In the genomic region with DNA sequence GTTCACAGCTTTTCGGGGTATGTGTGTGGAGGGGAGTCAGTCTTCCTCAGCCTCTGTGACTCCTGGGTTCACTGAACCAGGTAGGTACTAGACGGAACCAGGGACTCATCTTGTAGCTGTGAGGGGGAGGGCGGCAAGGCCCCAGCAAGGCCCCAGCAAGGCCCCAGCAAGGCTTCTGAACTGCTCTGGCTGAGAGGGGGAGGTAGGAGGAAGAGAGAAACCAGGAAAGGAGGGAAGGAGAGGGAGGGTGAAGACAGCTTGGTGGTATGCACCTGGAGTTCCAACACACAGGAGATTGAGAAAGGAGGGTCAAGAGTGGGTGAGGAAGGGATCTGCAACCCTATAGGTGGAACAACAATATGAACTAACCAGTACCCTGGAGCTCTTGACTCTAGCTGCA, we compare ENCODE assay signal across 9 mouse cellular contexts. TPM values are rescaled to one million over a fixed set of nuclear protein-coding genes. Genes with fewer than 3 reads are reported as not detected.
DNase-seq lines count a peak whose midpoint lies in the region; ATAC-seq lines count a peak whose summit lies in the region.
"Had no signal": no experiment of that assay in that cellular context is flagged by ENCODE, and none has a peak within 500 bp of the region (broad histone marks: within the 10 kb centered on the region; RNA-seq: fewer than 3 reads in every experiment).

No protein-coding gene starts in this region.

- WGBS in kidney, embryonic 14.5 days = 56% methylated on average over 3 of the region's 3 CpGs
- WGBS in limb, embryonic 12.5 days = 86% methylated on average over 3 of the region's 3 CpGs

- peaks cover 14% of the 10 kb centered on the region; the same call in 1 of the 2 replicates for H3K36me3 ChIP-seq in kidney, embryonic 14.5 days (ENCODE audit: control insufficient read depth, insufficient read depth, low read length)
- H3K36me3 ChIP-seq in limb, embryonic 12.5 days = peaks cover 59% of the 10 kb centered on the region

- H3K4me1 ChIP-seq in kidney, embryonic 14.5 days (ENCODE audit: control insufficient read depth, insufficient read depth, low read length) = peaks cover 14% of the 10 kb centered on the region; the same call in 1 of the 2 replicates
- peaks cover 33% of the 10 kb centered on the region for H3K4me1 ChIP-seq in brown adipose tissue, adult 24 weeks (ENCODE audit: control insufficient read depth, insufficient read depth, insufficient read length, low read length)
- no peaks in the 10 kb centered on the region; the same call in 1 of the 2 replicates for H3K4me1 ChIP-seq in limb, embryonic 12.5 days (replicated peaks)
- H3K4me1 ChIP-seq: forebrain, embryonic 15.5 days had no signal

- no peaks in the 10 kb centered on the region for H3K9me3 ChIP-seq in kidney, embryonic 14.5 days (ENCODE audit: control insufficient read depth, low read length)
- H3K9me3 ChIP-seq in limb, embryonic 12.5 days = no peaks in the 10 kb centered on the region
- H3K9me3 ChIP-seq: forebrain, embryonic 15.5 days had no signal

- peak; percentile 7; the same call in 1 of the 2 replicates for ATAC-seq in kidney, embryonic 14.5 days (ENCODE audit: low FRiP score, low TSS enrichment)
- no peak for ATAC-seq in limb, embryonic 12.5 days (ENCODE audit: insufficient number of reproducible peaks, insufficient read depth, low FRiP score, low TSS enrichment, low read depth)
- ATAC-seq: forebrain, embryonic 15.5 days had no signal

- H3K9ac ChIP-seq in kidney, embryonic 14.5 days (ENCODE audit: low read depth, low read length) = peak overlapping the region; percentile 31; the same call in 1 of the 2 replicates
- no peak overlapping the region for H3K9ac ChIP-seq in limb, embryonic 12.5 days (replicated peaks)
- H3K9ac ChIP-seq: forebrain, embryonic 15.5 days had no signal

- peak overlapping the region; percentile 76 for H3K27ac ChIP-seq in kidney, embryonic 14.5 days (ENCODE audit: low read depth, low read length)
- H3K27ac ChIP-seq in brown adipose tissue, adult 24 weeks (replicated peaks; ENCODE audit: low read depth, low read length) = peak overlapping the region; percentile 77
- peak overlapping the region; percentile 45; the same call in 1 of the 2 replicates for H3K27ac ChIP-seq in limb, embryonic 12.5 days
- H3K27ac ChIP-seq: forebrain, embryonic 15.5 days had no signal

- H3K4me2 ChIP-seq in kidney, embryonic 14.5 days (replicated peaks; ENCODE audit: low read depth, low read length) = no peak overlapping the region
- no peak overlapping the region for H3K4me2 ChIP-seq in limb, embryonic 12.5 days
- H3K4me2 ChIP-seq: forebrain, embryonic 15.5 days had no signal

- H3K27me3 ChIP-seq in kidney, embryonic 14.5 days (ENCODE audit: control insufficient read depth, insufficient read depth, low read length) = no peaks in the 10 kb centered on the region
- H3K27me3 ChIP-seq in limb, embryonic 12.5 days = no peaks in the 10 kb centered on the region
- H3K27me3 ChIP-seq: forebrain, embryonic 15.5 days had no signal

- no peak overlapping the region for H3K4me3 ChIP-seq in kidney, embryonic 14.5 days (ENCODE audit: low read length)
- no peak overlapping the region for H3K4me3 ChIP-seq in brown adipose tissue, adult 24 weeks (ENCODE audit: insufficient read depth, low read depth, low read length)
- no peak overlapping the region for H3K4me3 ChIP-seq in limb, embryonic 12.5 days (replicated peaks)
- H3K4me3 ChIP-seq: forebrain, embryonic 15.5 days had no signal

- DNase-seq in kidney, postnatal 10 days = no peak
- DNase-seq in 3T3-L1 (ENCODE audit: low read depth, low spot score) = peak; percentile 51
- no peak for DNase-seq in embryo, embryonic 10.5 days (ENCODE audit: low spot score)
- DNase-seq in thymus, postnatal 0 days (ENCODE audit: low spot score) = no peak
- DNase-seq in spleen, adult 12 weeks (ENCODE audit: low spot score) = no peak

RNA-seq across cellular contexts. Expression of a gene that starts 9.3 kb away (rescaled TPM):
- 21.9 and 23.6 TPM in 2 replicates for polyA plus RNA-seq in kidney, embryonic 14.5 days (2014; fragmentation: Nextera tagmentation; extraction: Ambion mirVana)
- polyA plus RNA-seq in brown adipose tissue, adult 24 weeks (2012; ENCODE audit: insufficient read depth, insufficient read length, missing spikeins) = 77.6 and 92.5 TPM in 2 replicates
- polyA plus RNA-seq in limb, embryonic 12.5 days (2016; fragmentation: Nextera tagmentation; extraction: Ambion mirVana) = 23.1 and 26.1 TPM in 2 replicates
- 11.3 and 12.3 TPM in 2 replicates for polyA plus RNA-seq in thymus, postnatal 0 days (2015; fragmentation: Nextera tagmentation; extraction: Ambion mirVana)

RNA-seq across cellular contexts. Expression of a gene that starts 9.8 kb away (rescaled TPM):
- polyA plus RNA-seq in kidney, embryonic 14.5 days (2014; fragmentation: Nextera tagmentation; extraction: Ambion mirVana) = 78.7 and 89.0 TPM in 2 replicates
- 452 and 497 TPM in 2 replicates for polyA plus RNA-seq in brown adipose tissue, adult 24 weeks (2012; ENCODE audit: insufficient read depth, insufficient read length, missing spikeins)
- 66.5 and 71.0 TPM in 2 replicates for polyA plus RNA-seq in limb, embryonic 12.5 days (2016; fragmentation: Nextera tagmentation; extraction: Ambion mirVana)
- 73.8 and 83.6 TPM in 2 replicates for polyA plus RNA-seq in thymus, postnatal 0 days (2015; fragmentation: Nextera tagmentation; extraction: Ambion mirVana)
